8 mouse cellular contexts compared by ENCODE assay signal in genomic region chr7:102441657-102442391, GRCm38 (mm10). TPM values are rescaled to one million over a fixed set of nuclear protein-coding genes. Genes with fewer than 3 reads are reported as not detected.
DNase-seq lines count a peak whose midpoint lies in the region; ATAC-seq and TF ChIP-seq lines count a peak whose summit lies in the region.

Gene Rrm1 (plus strand): TSS chr7:102441695.

- TF ChIP-seq EP300 in MEL (IDR thresholded peaks at IDR 0.05; ENCODE audit: low read depth in 1 of 2, low read length in 2 of 2), result no peak

- peak; percentile 100 for ATAC-seq in forebrain, postnatal 0 days
- peak; percentile 97 for ATAC-seq in lung, embryonic 15.5 days (ENCODE audit: borderline replicate concordance, extremely low read depth, low FRiP score, low TSS enrichment)

- peaks cover 8 to 20% of the 10 kb centered on the region in 2 experiments for H3K4me1 ChIP-seq in MEL (ENCODE audit: control insufficient read depth in 1 of 2, insufficient read depth in 2 of 2, low read length in 2 of 2)
- no peaks in the 10 kb centered on the region for H3K4me1 ChIP-seq in cerebellum, adult 2 months (ENCODE audit: control insufficient read depth, insufficient read depth, low read length)
- no peaks in the 10 kb centered on the region for H3K4me1 ChIP-seq in forebrain, postnatal 0 days (ENCODE audit: insufficient read depth)
- H3K4me1 ChIP-seq in lung, embryonic 15.5 days, result peaks cover 17% of the 10 kb centered on the region

- no peak for TF ChIP-seq RAD21 in MEL (IDR thresholded peaks at IDR 0.05; ENCODE audit: low read depth, low read length)

- peak within 1 kb of the TSS; percentile 99 for H3K9ac ChIP-seq in MEL (ENCODE audit: control insufficient read depth, low read depth, low read length, poor library complexity, severe bottlenecking)
- H3K9ac ChIP-seq in forebrain, postnatal 0 days, result peak within 1 kb of the TSS; percentile 53
- H3K9ac ChIP-seq in lung, embryonic 15.5 days, result peak within 1 kb of the TSS; percentile 86

- peaks cover 31% of the 10 kb centered on the region for H3K79me2 ChIP-seq in MEL (ENCODE audit: control insufficient read depth, insufficient read depth, low read length, poor library complexity)

- DNase-seq in MEL (ENCODE audit: low read depth, low spot score), result peak; percentile 99
- peak; percentile 96 to 97 for DNase-seq in cerebellum, adult 2 months
- DNase-seq in forebrain, postnatal 0 days, result peak; percentile 98
- peak; percentile 94 for DNase-seq in heart, postnatal 4 days
- peak; percentile 96 to 97 for DNase-seq in layer of hippocampus, adult 8-10 months (ENCODE audit: low spot score in 2 of 2)
- DNase-seq in ovary, adult 18-20 months (ENCODE audit: low spot score), result peak; percentile 93
- DNase-seq in thymus, postnatal 0 days (ENCODE audit: low spot score), result peak; percentile 97

- H3K4me3 ChIP-seq in MEL (ENCODE audit: control insufficient read depth in 1 of 2, insufficient read depth in 1 of 2, low read depth in 2 of 2, low read length in 2 of 2), result peak within 1 kb of the TSS; percentile 49 to 99
- H3K4me3 ChIP-seq in cerebellum, adult 2 months (replicated peaks; ENCODE audit: insufficient read depth, low read depth, low read length), result peak within 1 kb of the TSS; percentile 85
- H3K4me3 ChIP-seq in forebrain, postnatal 0 days (ENCODE audit: low read depth, low read length), result peak within 1 kb of the TSS; percentile 60
- H3K4me3 ChIP-seq in lung, embryonic 15.5 days, result peak within 1 kb of the TSS; percentile 87

- peak within 1 kb of the TSS; percentile 98 for H3K27ac ChIP-seq in MEL (ENCODE audit: control insufficient read depth, low read depth, low read length)
- H3K27ac ChIP-seq in cerebellum, adult 2 months (ENCODE audit: insufficient read depth, low read length), result no peak within 1 kb of the TSS
- H3K27ac ChIP-seq in forebrain, postnatal 0 days (ENCODE audit: low read depth, low read length), result peak within 1 kb of the TSS; percentile 70
- H3K27ac ChIP-seq in lung, embryonic 15.5 days, result peak within 1 kb of the TSS; percentile 93

- TF ChIP-seq POLR2A in MEL (IDR thresholded peaks at IDR 0.05; ENCODE audit: control insufficient read depth in 1 of 2, insufficient read depth in 1 of 2, low read depth in 1 of 2, low read length in 2 of 2, poor library complexity in 1 of 2), result peak; percentile 51 to 94; a peak in 3 of 4 replicates
- TF ChIP-seq POLR2A in cerebellum, adult 2 months (IDR thresholded peaks at IDR 0.05; ENCODE audit: borderline replicate concordance, insufficient read depth, low read length), result peak; percentile 61; the same call in 1 of the 2 replicates

- H3K27me3 ChIP-seq in MEL (ENCODE audit: control insufficient read depth in 1 of 2, insufficient read depth in 2 of 2, low read length in 2 of 2), result no peaks in the 10 kb centered on the region
- H3K27me3 ChIP-seq in cerebellum, adult 2 months (ENCODE audit: control insufficient read depth, insufficient read depth, low read length), result no peaks in the 10 kb centered on the region
- no peaks in the 10 kb centered on the region for H3K27me3 ChIP-seq in forebrain, postnatal 0 days (ENCODE audit: insufficient read depth, low read length)
- H3K27me3 ChIP-seq in lung, embryonic 15.5 days, result peaks cover 4% of the 10 kb centered on the region; the same call in 1 of the 2 replicates

- peak within 1 kb of the TSS; percentile 82 for H3K4me2 ChIP-seq in forebrain, postnatal 0 days (ENCODE audit: low read depth)
- H3K4me2 ChIP-seq in lung, embryonic 15.5 days, result peak within 1 kb of the TSS; percentile 65

- no peak for TF ChIP-seq CTCF in MEL (IDR thresholded peaks at IDR 0.05 in 2 of 3, conservative IDR thresholded peaks at IDR 0.05 in 1 of 3; ENCODE audit: control insufficient read depth in 1 of 3, insufficient read depth in 1 of 3, low read depth in 2 of 3, low read length in 3 of 3, poor library complexity in 1 of 3, severe bottlenecking in 1 of 3)
- TF ChIP-seq CTCF in cerebellum, adult 2 months (IDR thresholded peaks at IDR 0.05; ENCODE audit: borderline replicate concordance, insufficient read depth, low read depth, low read length), result no peak
- TF ChIP-seq CTCF in forebrain, postnatal 0 days (IDR thresholded peaks at IDR 0.05; ENCODE audit: low read depth), result no peak

- H3K9me3 ChIP-seq in MEL (replicated peaks; ENCODE audit: insufficient read depth, low read length), result no peaks in the 10 kb centered on the region
- H3K9me3 ChIP-seq in forebrain, postnatal 0 days (ENCODE audit: low read length), result no peaks in the 10 kb centered on the region
- H3K9me3 ChIP-seq in lung, embryonic 15.5 days, result no peaks in the 10 kb centered on the region

- peaks cover 13 to 32% of the 10 kb centered on the region in 2 experiments for H3K36me3 ChIP-seq in MEL (ENCODE audit: control insufficient read depth in 1 of 2, insufficient read depth in 2 of 2, low read length in 2 of 2)
- H3K36me3 ChIP-seq in forebrain, postnatal 0 days (ENCODE audit: insufficient read depth), result peaks cover 11% of the 10 kb centered on the region; the same call in 1 of the 2 replicates
- H3K36me3 ChIP-seq in lung, embryonic 15.5 days, result peaks cover 21% of the 10 kb centered on the region

- WGBS in cerebellum, adult 2 months, result under 1% methylated on average over 54 of the region's 56 CpGs
- under 1% methylated on average over 55 of the region's 56 CpGs for WGBS in forebrain, postnatal 0 days
- WGBS in lung, embryonic 15.5 days, result under 1% methylated on average over 49 of the region's 56 CpGs

TF ChIP-seq in MEL, 35 proteins besides CTCF, POLR2A, EP300 and RAD21 (continues in another document):
- TF ChIP-seq JUND (IDR thresholded peaks at IDR 0.05; ENCODE audit: low read depth, low read length) (no peak), GABPA (IDR thresholded peaks at IDR 0.05; ENCODE audit: low read depth, low read length) (no peak), BHLHE40 (IDR thresholded peaks at IDR 0.05; ENCODE audit: borderline replicate concordance, low read depth, low read length) (no peak), ZKSCAN1 (IDR thresholded peaks at IDR 0.05; ENCODE audit: low read depth, low read length) (no peak), E2F4 (IDR thresholded peaks at IDR 0.05; ENCODE audit: borderline replicate concordance, low read depth, low read length) (peak; percentile 100), CHD2 (IDR thresholded peaks at IDR 0.05; ENCODE audit: low read length) (no peak), ETS1 (IDR thresholded peaks at IDR 0.05; ENCODE audit: low read depth, low read length) (peak; percentile 58; the same call in 1 of the 2 replicates), UBTF (IDR thresholded peaks at IDR 0.05; ENCODE audit: borderline replicate concordance, insufficient read depth, low read depth, low read length) (no peak), POLR2AphosphoS2 (IDR thresholded peaks at IDR 0.05; ENCODE audit: low read length) (peak; percentile 80), POLR2AphosphoS5 (IDR thresholded peaks at IDR 0.05; ENCODE audit: borderline replicate concordance, low read depth, low read length) (peak; percentile 89; the same call in 1 of the 2 replicates), SMC3 (IDR thresholded peaks at IDR 0.05; ENCODE audit: low read depth, low read length) (no peak), TBP (IDR thresholded peaks at IDR 0.05; ENCODE audit: low read depth, low read length) (peak; percentile 82), ZMIZ1 (IDR thresholded peaks at IDR 0.05; ENCODE audit: low read depth, low read length) (no peak), TCF12 (IDR thresholded peaks at IDR 0.05; ENCODE audit: low read depth, low read length) (no peak), MAZ (IDR thresholded peaks at IDR 0.05; ENCODE audit: low read depth, low read length) (no peak), HCFC1 (IDR thresholded peaks at IDR 0.05; ENCODE audit: low read depth, low read length) (peak; percentile 97), ELF1 (IDR thresholded peaks at IDR 0.05; ENCODE audit: low read depth, low read length) (peak; percentile 97), ZC3H11A (IDR thresholded peaks at IDR 0.05; ENCODE audit: low read depth, low read length) (no peak), MAFK (IDR thresholded peaks at IDR 0.05; ENCODE audit: borderline replicate concordance, low read depth, low read length) (no peak), SIN3A (IDR thresholded peaks at IDR 0.05; ENCODE audit: low read length) (peak; percentile 92), TAL1 (IDR thresholded peaks at IDR 0.05; ENCODE audit: low read length) (no peak), MYB (IDR thresholded peaks at IDR 0.05; ENCODE audit: low read depth, low read length) (peak; percentile 35; the same call in 1 of the 2 replicates), RCOR1 (IDR thresholded peaks at IDR 0.05; ENCODE audit: low read depth, low read length) (no peak), ZNF384 (IDR thresholded peaks at IDR 0.05; ENCODE audit: low read depth, low read length) (no peak), NELFE (IDR thresholded peaks at IDR 0.05; ENCODE audit: low read depth, low read length) (peak; percentile 87), USF1 (IDR thresholded peaks at IDR 0.05; ENCODE audit: low read depth, low read length) (no peak), CHD1 (IDR thresholded peaks at IDR 0.05; ENCODE audit: low read depth, low read length) (no peak), MAX (IDR thresholded peaks at IDR 0.05; ENCODE audit: low read length) (no peak; the same call in 1 of the 2 replicates), USF2 (IDR thresholded peaks at IDR 0.05; ENCODE audit: borderline replicate concordance in 1 of 2, insufficient read depth in 1 of 2, low read depth in 1 of 2, low read length in 2 of 2) (no peak), MXI1 (IDR thresholded peaks at IDR 0.05; ENCODE audit: low read depth, low read length) (peak; percentile 67; the same call in 1 of the 2 replicates), MEF2A (IDR thresholded peaks at IDR 0.05; ENCODE audit: extremely low read depth, insufficient replicate concordance, low read depth, low read length, poor library complexity, severe bottlenecking) (no peak), MYC (IDR thresholded peaks at IDR 0.05; ENCODE audit: low read depth, low read length) (peak; percentile 94)

RNA-seq across cellular contexts. Expression of gene Rrm1, which starts in this region (rescaled TPM):
- 147 and 154 TPM in 2 replicates for total RNA-seq in MEL (2012; rRNA removed)
- 100 to 1,000 TPM in 1 of 2 experiments, not detected in 1; 228 TPM for polyA plus RNA-seq in MEL (2012; ENCODE audit: insufficient read depth in 1 of 2, insufficient read length in 2 of 2, low read depth in 1 of 2, low replicate concordance in 2 of 2, missing spikeins in 1 of 2)
- 17.0 and 20.0 TPM in 2 replicates for polyA plus RNA-seq in cerebellum, adult 2 months (2012; rRNA removed)
- 31.9 and 40.0 TPM in 2 replicates for total RNA-seq in forebrain, postnatal 0 days (2014; rRNA removed)
- 25.6 and 30.9 TPM in 2 replicates for polyA plus RNA-seq in forebrain, postnatal 0 days (2015; fragmentation: Nextera tagmentation; extraction: Ambion mirVana)
- total RNA-seq in heart, postnatal 4 days (2021), result 100 to 1,000 TPM; 101 to 103 TPM
- total RNA-seq in layer of hippocampus, adult 8-10 months (2022), result 10 to 100 TPM; 10.7 to 12.0 (median 11.5) TPM
- polyA plus RNA-seq in lung, embryonic 15.5 days (2015; fragmentation: Nextera tagmentation; extraction: Ambion mirVana), result 179 and 180 TPM in 2 replicates
- polyA plus RNA-seq in thymus, postnatal 0 days (2015; fragmentation: Nextera tagmentation; extraction: Ambion mirVana), result 143 and 151 TPM in 2 replicates
